Mouse (Mus musculus) heart, postnatal 0 days (tissue): ENCODE measurements around the gene Gramd1c. TPM values are rescaled to one million over a fixed set of nuclear protein-coding genes. Genes with fewer than 3 reads are reported as not detected.

Experiments used
- ATAC-seq: fragments of 200-750 bp; cut with Nextera tagmentation; 2 replicates; pipeline ENCODE4 v1.8.0; 2017; ENCODE audit warnings: low read depth, moderate number of reproducible peaks, moderate library complexity; ENCODE audit not compliant: insufficient read depth
- DNase-seq: peaks from one replicate; pipeline ENCODE4 v3.0.0-alpha.2; 2016; ENCODE audit warnings: low spot score
- H3K27ac ChIP-seq: fragments of 300-500 bp; sonication (generic); 2 replicates; pipeline ENCODE4 v1.5.1; 2014; ENCODE audit warnings: low read depth, mild to moderate bottlenecking
- H3K27me3 ChIP-seq: fragments of 300-500 bp; sonication (generic); 2 replicates; pipeline ENCODE4 v1.6.1; 2014; ENCODE audit warnings: low read length, mixed read lengths; ENCODE audit not compliant: control insufficient read depth, insufficient read depth
- H3K36me3 ChIP-seq: fragments of 300-500 bp; sonication (generic); replicated peaks from 2 replicates; pipeline ENCODE4 v1.6.1; 2014; ENCODE audit warnings: low read length, mixed read lengths; ENCODE audit not compliant: control insufficient read depth, insufficient read depth
- H3K4me1 ChIP-seq: fragments of 300-500 bp; sonication (generic); 2 replicates; pipeline ENCODE4 v1.6.1; 2014; ENCODE audit warnings: antibody characterized with exemption; ENCODE audit not compliant: control insufficient read depth, insufficient read depth
- H3K4me2 ChIP-seq: fragments of 300-500 bp; sonication (generic); 2 replicates; pipeline ENCODE4 v1.6.1; 2014; ENCODE audit warnings: low read depth, mild to moderate bottlenecking, low read length, moderate library complexity
- H3K4me3 ChIP-seq: fragments of 300-500 bp; sonication (generic); 2 replicates; pipeline ENCODE4 v1.5.1; 2014; ENCODE audit warnings: low read depth, low read length
- H3K9ac ChIP-seq: fragments of 300-500 bp; sonication (generic); replicated peaks from 2 replicates; pipeline ENCODE4 v1.6.1; 2014; ENCODE audit warnings: low read depth, low read length, mixed read lengths
- H3K9me3 ChIP-seq: fragments of 300-500 bp; sonication (generic); replicated peaks from 2 replicates; pipeline ENCODE4 v1.6.1; 2016; ENCODE audit warnings: low read length; ENCODE audit not compliant: control insufficient read depth
- CTCF ChIP-seq: IDR thresholded peaks from 2 replicates; pipeline ENCODE4 v1.5.1; 2016; ENCODE audit warnings: antibody characterized with exemption, control low read depth, low read depth
- EP300 ChIP-seq: IDR thresholded peaks from 2 replicates; pipeline ENCODE4 v1.6.1; 2016; ENCODE audit warnings: antibody characterized with exemption, low read depth
- WGBS: fragments of 180-500 bp; shearing (Covaris S2); extraction: QIAGEN DNeasy Blood & Tissue Kit; methylation state at CpG from one replicate; pipeline ENCODE4 v1.1.7; 2014; 5-methylcytosine and 5-hydroxymethylcytosine counted together
- polyA plus RNA-seq: library from polyadenylated mRNA; unstranded; fragments of >200 nt; fragmentation: Nextera tagmentation; extraction: Ambion mirVana; gene quantifications from 2 replicates; pipeline ENCODE4 v1.2.1, GENCODE M21; 2015
- total RNA-seq: library from RNA; depleted of rRNA; stranded (reverse); fragments of >200 nt; gene quantifications from 2 replicates; pipeline ENCODE4 v1.2.3, GENCODE M21; 2014; ENCODE audit warnings: low replicate concordance

Gramd1c gene
- total and polyA plus RNA-seq, 2 experiments from 2014 or later, result 1.0 to 2.0 TPM

DNA sequence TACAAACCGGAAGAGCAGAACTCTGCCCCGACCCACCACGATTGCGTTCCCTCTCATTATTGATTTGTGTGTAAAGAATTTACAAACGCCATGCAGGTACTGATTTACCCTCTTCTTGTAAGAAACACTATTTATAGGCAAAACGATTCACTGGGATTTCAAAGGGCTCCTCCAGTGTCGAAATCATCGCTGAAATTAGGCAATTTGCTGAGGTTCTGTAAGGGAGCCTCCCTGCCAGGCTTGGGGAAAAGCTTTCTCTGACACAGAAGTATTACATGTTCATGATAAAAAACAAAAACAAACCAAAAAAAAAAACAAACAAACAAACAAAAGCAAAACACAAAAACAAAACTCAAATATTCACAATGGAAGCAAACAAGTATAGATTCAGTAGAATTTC lies 64.0 kb downstream of the Gramd1c start:
- Histone ChIP-seq H3K36me3 (no peaks in the 10 kb centered on the region), H3K9ac (no peak overlapping the region), H3K27ac (no peak overlapping the region), H3K27me3 (no peaks in the 10 kb centered on the region), H3K4me2 (no peak overlapping the region), H3K4me3 (no peak overlapping the region), H3K9me3 (no peaks in the 10 kb centered on the region), H3K4me1 (no peaks in the 10 kb centered on the region)
- ATAC-seq (no peak), DNase-seq (no peak)
- WGBS, result 85% methylated on average over 8 of the region's 8 CpGs
- TF ChIP-seq EP300 (no peak), CTCF (no peak)

- H3K27me3 ChIP-seq, result no peaks in the 10 kb centered on the region
- WGBS, result 79% methylated on average over 3 of the region's 3 CpGs
These were observed 68.5 kb downstream of the Gramd1c start for GRCm38 (mm10) chr16:43994623-43995022.

DNA sequence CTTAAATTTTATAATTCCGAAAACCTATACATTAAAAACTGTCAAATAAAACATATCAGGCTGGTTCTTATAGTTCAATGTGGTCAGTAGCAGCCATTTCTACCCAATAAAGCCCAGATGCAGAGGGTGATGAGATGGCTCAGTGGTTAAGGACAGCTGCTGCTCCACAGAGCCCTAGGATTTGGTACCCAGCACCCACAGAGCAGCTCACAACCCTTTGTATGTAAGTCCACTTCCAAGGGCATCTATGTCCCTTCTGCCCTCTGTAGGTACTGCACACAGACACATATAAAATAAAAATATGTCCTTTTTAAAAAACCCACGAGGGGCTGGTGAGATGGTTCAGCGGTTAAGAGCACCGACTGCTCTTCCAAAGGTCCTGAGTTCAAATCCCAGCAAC lies 76.8 kb downstream of the Gramd1c start:
- Histone ChIP-seq H3K9me3 (no peaks in the 10 kb centered on the region), H3K27me3 (no peaks in the 10 kb centered on the region), H3K4me3 (no peak overlapping the region), H3K4me2 (no peak overlapping the region), H3K9ac (no peak overlapping the region), H3K36me3 (no peaks in the 10 kb centered on the region), H3K27ac (no peak overlapping the region), H3K4me1 (no peaks in the 10 kb centered on the region)
- ATAC-seq, result no peak
- TF ChIP-seq EP300, result no peak
- TF ChIP-seq CTCF, result no peak
- 90% methylated on average over 4 of the region's 4 CpGs for WGBS
- DNase-seq, result no peak

More at GRCm38 (mm10) chr16:43994623-43995022, 68.5 kb downstream of the Gramd1c start:
- Histone ChIP-seq H3K4me2 (no peak overlapping the region), H3K27ac (no peak overlapping the region), H3K4me1 (no peaks in the 10 kb centered on the region), H3K9ac (no peak overlapping the region), H3K36me3 (no peaks in the 10 kb centered on the region), H3K9me3 (no peaks in the 10 kb centered on the region), H3K4me3 (no peak overlapping the region)
- no peak for ATAC-seq
- TF ChIP-seq CTCF, result no peak
- TF ChIP-seq EP300, result no peak
- DNase-seq, result no peak

- peak overlapping the region; percentile 62 for H3K4me3 ChIP-seq
- peak overlapping the region; percentile 98 for H3K4me2 ChIP-seq
- peaks cover 6% of the 10 kb centered on the region; the same call in 1 of the 2 replicates for H3K27me3 ChIP-seq
- H3K9ac ChIP-seq, result peak overlapping the region; percentile 47
- H3K4me1 ChIP-seq, result 0 out of 2 replicates have a peak, but pooled peaks cover 5% of the 10 kb centered on the region
- TF ChIP-seq CTCF (no peak), EP300 (no peak)
- H3K27ac ChIP-seq, result no peak overlapping the region
- WGBS, result 31% methylated on average over 9 of the region's 9 CpGs
- DNase-seq (peak; percentile 10), ATAC-seq (no peak)
- H3K36me3 ChIP-seq, result no peaks in the 10 kb centered on the region
- no peaks in the 10 kb centered on the region for H3K9me3 ChIP-seq
These were observed 83.0 kb downstream of the Gramd1c start for GRCm38 (mm10) chr16:43980110-43980609.

- WGBS, result under 1% methylated on average over 67 of the region's 103 CpGs
- peak; percentile 75 for ATAC-seq
- H3K27me3 ChIP-seq, result peaks cover 6% of the 10 kb centered on the region; the same call in 1 of the 2 replicates
These were observed 83.6 kb downstream of the Gramd1c start, which contains the start of gene Zdhhc23 for GRCm38 (mm10) chr16:43979328-43980109. Gene Zdhhc23, minus strand, starts transcription at chr16:43979791.

More at GRCm38 (mm10) chr16:43979328-43980109, 83.6 kb downstream of the Gramd1c start, which contains the start of gene Zdhhc23:
- no peak for DNase-seq
- no peaks in the 10 kb centered on the region for H3K36me3 ChIP-seq
- H3K9ac ChIP-seq, result peak within 1 kb of the TSS; percentile 47
- TF ChIP-seq EP300, result no peak
- no peak for TF ChIP-seq CTCF
- no peaks in the 10 kb centered on the region for H3K9me3 ChIP-seq
- H3K4me3 ChIP-seq, result peak within 1 kb of the TSS; percentile 62
- H3K4me1 ChIP-seq, result 0 out of 2 replicates have a peak, but pooled peaks cover 5% of the 10 kb centered on the region
- peak within 1 kb of the TSS; percentile 98 for H3K4me2 ChIP-seq
- H3K27ac ChIP-seq, result no peak within 1 kb of the TSS
